Mouse (Mus musculus) frontal cortex, postnatal 14 days (tissue): ENCODE measurements around the gene Hras.

ENCODE experiments used
- DNase-seq, 2 experiments: peaks; one replicate each; pipeline ENCODE4 v3.0.0; 2022; ENCODE audit warnings: low spot score in 2 of 2

Hras gene

GRCm38 (mm10) chr7:141213605-141214235 lies 19.9 kb upstream of the Hras start, which contains the start of gene Lmntd2:
Gene Lmntd2, minus strand, starts transcription at chr7:141214080.
- no peak for DNase-seq

DNA sequence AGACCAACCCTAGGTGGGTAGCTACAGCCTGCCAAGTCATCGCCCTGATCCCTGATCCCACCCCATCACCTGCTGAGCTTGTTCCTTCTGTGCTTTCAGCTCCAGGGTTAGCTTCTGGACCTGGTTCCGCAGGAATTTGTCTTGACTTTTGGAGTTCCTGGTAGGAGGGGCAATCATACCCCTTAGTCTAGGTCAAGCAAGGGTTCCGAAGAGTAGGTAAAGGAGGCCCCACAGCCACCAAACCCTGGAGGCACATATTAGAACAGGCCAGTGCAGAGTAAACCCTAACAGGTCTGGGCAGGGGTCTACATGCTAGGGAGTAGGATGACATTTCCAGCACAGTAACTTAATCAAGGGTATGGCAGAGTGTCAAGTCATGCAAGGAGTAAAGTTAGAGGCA lies 19.3 kb upstream of the Hras start:
- no peak for DNase-seq

DNA sequence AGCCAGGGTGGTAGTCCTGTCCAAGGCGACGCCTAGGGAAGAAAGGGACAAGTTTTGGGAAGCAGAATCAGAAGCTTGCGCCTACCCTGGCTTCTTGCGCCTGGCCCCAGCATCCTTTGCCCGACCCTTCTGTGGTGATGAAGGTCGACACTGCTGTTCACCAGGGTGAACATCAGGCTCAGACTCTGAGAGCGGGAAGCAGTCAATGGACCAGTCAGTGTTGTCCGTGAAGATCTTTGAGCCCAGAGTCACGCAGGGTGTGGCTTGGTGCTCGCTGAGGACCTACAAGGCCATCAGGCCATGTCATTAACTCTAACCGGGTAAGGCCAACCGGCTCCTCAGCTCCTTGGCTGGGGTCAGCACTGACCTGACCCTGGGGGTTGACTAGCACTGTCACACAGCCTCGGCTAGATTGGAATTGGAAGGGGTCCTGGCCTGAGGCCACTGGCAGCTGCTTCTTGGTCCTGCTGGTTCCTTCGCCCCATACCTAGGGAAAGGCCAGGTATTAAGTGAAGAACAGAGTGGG lies 16.9 kb upstream of the Hras start:
- DNase-seq = no peak

DNA sequence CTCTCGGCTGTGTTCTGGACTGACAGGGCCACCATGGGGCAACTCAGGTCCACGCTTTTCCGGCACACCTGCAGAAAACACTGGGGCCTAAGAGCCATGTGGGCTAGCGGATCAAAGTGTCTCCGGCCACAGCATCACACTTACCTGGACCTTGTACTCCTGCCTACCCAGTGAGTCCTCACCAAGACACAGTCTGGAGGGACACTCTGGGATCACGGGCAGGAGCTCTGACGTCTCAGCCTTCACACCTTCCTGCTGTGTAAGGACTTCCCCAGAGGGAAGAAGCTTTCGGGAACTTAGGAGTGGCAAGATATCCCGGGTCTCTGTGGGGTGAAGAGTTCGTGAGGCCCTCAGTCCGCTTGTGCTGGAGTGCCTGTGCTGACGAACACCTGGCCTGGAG lies 16.3 kb upstream of the Hras start:
- no peak for DNase-seq

DNA sequence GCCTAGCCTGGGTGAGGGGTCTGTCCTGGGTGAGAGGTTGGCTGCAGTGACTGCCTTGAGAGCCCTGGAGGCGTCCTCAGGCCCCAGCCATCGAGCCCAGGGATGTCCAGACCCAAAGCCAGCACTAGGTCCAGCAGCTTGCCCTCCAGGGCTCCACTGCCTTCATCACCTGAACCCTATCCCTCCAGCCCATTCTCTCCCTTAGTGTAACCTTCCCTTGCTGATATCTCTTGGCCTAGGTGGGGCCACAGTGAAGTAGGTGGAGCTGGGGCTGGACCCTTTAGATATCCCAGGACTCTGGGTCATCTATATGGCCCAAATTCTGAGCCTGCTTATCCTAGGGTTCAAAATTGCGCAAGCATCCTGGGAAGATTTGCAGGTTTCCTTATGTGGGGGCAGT lies 15.7 kb upstream of the Hras start:
- no peak for DNase-seq

GRCm38 (mm10) chr7:141206182-141206937 lies 12.6 kb upstream of the Hras start:
- DNase-seq = no peak

- no peak for DNase-seq
Observed at GRCm38 (mm10) chr7:141205504-141205903, 11.7 kb upstream of the Hras start.

DNA sequence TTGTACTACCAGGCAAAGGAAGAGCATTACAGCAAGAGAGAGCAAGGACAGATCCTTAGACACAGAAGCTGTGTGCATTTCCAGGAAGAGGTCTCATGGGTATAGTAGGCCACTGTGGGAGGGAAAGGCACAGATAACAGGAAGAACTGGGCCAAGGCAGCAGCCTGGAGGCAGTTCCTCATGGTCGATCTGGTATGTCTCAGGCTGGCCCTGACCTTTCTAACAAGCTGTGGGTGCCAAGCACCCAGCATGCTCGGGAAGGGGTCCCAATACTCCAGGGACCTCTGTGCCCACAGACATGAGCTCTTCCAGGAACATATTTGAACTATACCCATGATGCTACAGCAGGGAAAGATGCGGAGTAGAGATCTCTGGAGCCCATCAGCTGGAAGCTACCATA lies 10.7 kb upstream of the Hras start:
- no peak for DNase-seq

- no peak for DNase-seq
Observed at GRCm38 (mm10) chr7:141198121-141198520, 4.3 kb upstream of the Hras start.

- DNase-seq = no peak
Observed at GRCm38 (mm10) chr7:141196619-141197282, 2.9 kb upstream of the Hras start.

DNA sequence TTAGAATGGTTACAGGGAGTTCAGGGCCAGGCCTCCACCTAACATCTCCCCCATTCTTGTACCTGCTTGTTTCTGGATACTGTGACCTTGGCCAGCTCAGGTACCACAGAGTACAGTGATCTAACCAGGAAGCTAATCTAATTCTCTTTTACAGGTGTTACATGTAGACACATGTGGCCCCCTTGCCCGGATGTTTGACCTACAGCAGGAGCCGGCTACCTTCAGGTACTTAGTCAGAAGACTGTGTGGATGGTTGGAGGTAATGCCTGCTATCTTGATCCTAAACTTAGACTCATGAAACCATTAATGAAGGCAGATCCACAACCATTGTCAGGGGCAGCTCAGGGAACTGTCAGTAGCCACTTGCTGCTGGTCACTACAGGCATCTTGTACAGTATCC lies 1.9 kb upstream of the Hras start:
- DNase-seq = no peak

- peak; percentile 83 to 84 for DNase-seq
Observed at GRCm38 (mm10) chr7:141194830-141195229, 1.0 kb upstream of the Hras start.

- no peak for DNase-seq
Observed at GRCm38 (mm10) chr7:141194409-141194808, 604 bp upstream of the Hras start.

DNA sequence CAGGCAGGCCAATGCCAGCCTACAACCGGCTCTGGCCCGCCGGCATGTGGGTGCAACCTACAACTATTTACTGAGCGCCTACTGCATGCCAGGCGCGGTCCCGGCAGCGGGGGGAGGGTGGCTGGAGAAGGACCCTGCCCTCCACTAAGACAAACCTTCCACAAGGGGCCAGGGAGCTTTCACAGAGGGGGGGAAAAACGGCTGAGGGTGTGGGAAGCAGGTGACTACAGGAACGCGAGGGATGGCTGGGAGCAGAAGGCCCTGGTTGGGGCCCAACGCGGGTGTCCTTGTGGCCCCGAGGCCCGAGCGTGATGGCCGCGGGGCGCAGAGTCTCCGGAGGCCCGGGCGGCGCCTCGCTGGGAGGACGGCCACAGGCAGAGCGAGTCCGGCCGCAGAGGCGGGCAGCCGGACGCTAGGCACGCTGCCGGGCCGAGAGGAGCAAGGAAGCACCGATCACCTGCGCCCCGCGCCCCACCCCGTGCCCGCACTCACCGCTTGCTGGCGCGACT lies 403 bp downstream of the Hras start:
- peak in 1 of 2 experiments; percentile 39 for DNase-seq

DNA sequence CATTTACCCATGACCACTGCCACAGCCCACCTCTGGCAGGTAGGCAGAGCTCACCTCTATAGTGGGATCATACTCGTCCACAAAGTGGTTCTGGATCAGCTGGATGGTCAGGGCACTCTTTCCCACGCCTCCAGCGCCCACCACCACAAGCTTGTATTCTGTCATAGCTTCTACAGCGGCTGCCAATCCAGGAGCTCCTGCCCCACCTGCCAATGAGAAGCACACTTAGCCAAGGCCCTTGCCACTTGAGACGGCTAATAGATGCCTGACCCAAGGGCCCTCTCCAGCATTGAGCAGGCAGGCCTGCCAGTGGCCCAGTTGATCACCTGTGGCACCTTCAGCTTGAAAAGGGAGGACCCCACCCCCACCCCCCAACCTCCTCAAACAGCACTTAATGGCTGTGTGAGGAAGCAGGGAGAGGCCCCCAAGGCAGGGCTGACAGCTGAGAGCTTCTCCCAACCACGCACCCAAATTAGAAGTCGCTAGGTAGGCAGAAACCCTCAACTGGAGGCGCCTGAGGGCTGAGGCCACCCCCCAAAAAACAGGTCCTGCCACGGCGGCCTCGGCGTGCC lies 943 bp downstream of the Hras start:
- no peak for DNase-seq

- no peak for DNase-seq
Observed at GRCm38 (mm10) chr7:141191796-141192685, 1.8 kb downstream of the Hras start.

DNA sequence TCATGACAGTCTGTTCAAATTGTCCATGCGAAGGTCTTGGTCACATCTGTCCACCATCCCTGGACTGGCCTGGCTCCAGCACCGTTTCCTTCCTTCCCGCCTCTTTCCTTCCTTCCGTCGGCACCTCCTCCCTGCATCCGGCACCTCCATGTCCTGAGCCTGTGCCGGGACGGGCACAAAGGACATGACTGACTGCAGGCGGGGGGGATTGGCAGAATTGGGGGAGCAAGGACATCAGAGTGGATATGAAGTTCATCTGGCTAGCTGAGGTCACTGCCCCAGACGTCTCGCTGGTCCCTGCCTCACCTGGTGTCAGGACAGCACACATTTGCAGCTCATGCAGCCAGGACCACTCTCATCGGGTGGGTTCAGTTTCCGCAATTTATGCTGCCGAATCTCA lies 2.8 kb downstream of the Hras start:
- no peak for DNase-seq

DNA sequence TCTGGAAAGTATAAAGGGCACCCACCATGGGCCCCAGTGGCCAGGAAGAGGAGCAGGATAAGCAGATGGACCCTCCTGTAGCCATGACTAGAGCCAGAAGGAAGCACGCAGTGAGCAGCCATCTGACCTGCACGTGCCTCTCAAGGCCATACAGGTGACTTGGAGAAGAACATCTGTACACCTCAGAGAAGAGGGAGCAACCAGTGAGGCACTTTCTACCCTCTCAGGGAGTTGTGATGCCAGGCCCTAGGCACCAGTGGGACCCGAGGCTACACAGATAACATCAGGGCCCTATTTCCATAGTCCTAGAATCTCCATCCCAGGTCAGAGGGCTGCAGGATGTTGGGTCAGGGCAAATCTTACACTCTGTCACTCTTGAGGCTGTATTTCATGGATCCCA lies 3.6 kb downstream of the Hras start:
- DNase-seq = no peak

GRCm38 (mm10) chr7:141188733-141189132 lies 5.1 kb downstream of the Hras start:
- no peak for DNase-seq

GRCm38 (mm10) chr7:141188194-141188593 lies 5.6 kb downstream of the Hras start:
- DNase-seq = no peak

GRCm38 (mm10) chr7:141176173-141176572 lies 17.6 kb downstream of the Hras start:
- DNase-seq = peak; percentile 78
